Mouse (Mus musculus) brain, embryonic 14.5 days (tissue): ENCODE measurements at regions not wholly inside any gene's neighbourhood (a gene's known extent, or its start where the extent isn't known, plus 50 kb on each side); places are given as distances from the start of the nearest gene placed in this dataset.

Experiments used
- CTCF ChIP-seq: fragments of 200-500 bp; IDR thresholded peaks from 2 replicates; pipeline ENCODE4 v1.5.1; 2012; ENCODE audit warnings: inconsistent platforms, mild to moderate bottlenecking, moderate library complexity, borderline replicate concordance; ENCODE audit not compliant: insufficient read depth, insufficient read length; ENCODE audit errors: extremely low read depth
- POLR2A ChIP-seq: fragments of 200-500 bp; IDR thresholded peaks from 2 replicates; pipeline ENCODE4 v1.6.1; 2012; ENCODE audit warnings: mild to moderate bottlenecking, inconsistent platforms, borderline replicate concordance; ENCODE audit not compliant: poor library complexity, insufficient read depth, insufficient read length, severe bottlenecking; ENCODE audit errors: extremely low read depth

- TF ChIP-seq CTCF = peak; percentile 4; the same call in 1 of the 2 replicates
- no peak for TF ChIP-seq POLR2A
These were observed 102.6 kb upstream of the Nrxn3 start for GRCm38 (mm10) chr12:88620084-88620483.
